Mouse (Mus musculus) thymus, adult 2 months (tissue): ENCODE data around the gene Tln2.

Experiments used
- CTCF ChIP-seq: fragments of 200-500 bp; IDR thresholded peaks from 2 replicates; pipeline ENCODE4 v1.5.1; 2012; ENCODE audit warnings: mild to moderate bottlenecking, control low read depth, low read length, moderate library complexity, borderline replicate concordance; ENCODE audit not compliant: control insufficient read depth, poor library complexity, insufficient read depth; ENCODE audit errors: extremely low read depth
- POLR2A ChIP-seq: fragments of 200-500 bp; IDR thresholded peaks from 2 replicates; pipeline ENCODE4 v1.6.1; 2012; ENCODE audit warnings: mild to moderate bottlenecking, low read length, control low read depth, moderate library complexity; ENCODE audit not compliant: control insufficient read depth, poor library complexity, insufficient read depth; ENCODE audit errors: extremely low read depth

GRCm38 (mm10) chr9:67273362-67273761 is 286.1 kb downstream of the Tln2 start:
- TF ChIP-seq CTCF, result no peak
- TF ChIP-seq POLR2A, result no peak
